Mouse (Mus musculus) small intestine, adult 2 months (tissue): Measurements from ENCODE around the gene Apoc2. TPM values are rescaled to one million over a fixed set of nuclear protein-coding genes. Genes with fewer than 3 reads are reported as not detected.

Experiments used
- H3K27ac ChIP-seq: fragments of 200-500 bp; 2 replicates; pipeline ENCODE4 v1.5.1; 2012; ENCODE audit warnings: low read depth, low read length, control low read depth, inconsistent platforms; ENCODE audit not compliant: insufficient read depth
- H3K27me3 ChIP-seq: fragments of 200-500 bp; 2 replicates; pipeline ENCODE4 v1.6.1; 2012; ENCODE audit warnings: mild to moderate bottlenecking, moderate library complexity, low read length, inconsistent platforms; ENCODE audit not compliant: control insufficient read depth, insufficient read depth
- H3K36me3 ChIP-seq: fragments of 200-500 bp; 2 replicates; pipeline ENCODE4 v1.6.1; 2012; ENCODE audit warnings: mild to moderate bottlenecking, low read length, control low read depth, inconsistent platforms; ENCODE audit not compliant: control insufficient read depth, insufficient read depth
- H3K4me1 ChIP-seq: fragments of 200-500 bp; 2 replicates; pipeline ENCODE4 v1.6.1; 2012; ENCODE audit warnings: low read length, inconsistent platforms, mixed read lengths; ENCODE audit not compliant: control insufficient read depth, insufficient read depth, insufficient read length
- H3K4me3 ChIP-seq: fragments of 200-500 bp; 2 replicates; pipeline ENCODE4 v1.5.1; 2012; ENCODE audit warnings: low read depth, mild to moderate bottlenecking, control low read depth, inconsistent platforms, low read length, moderate library complexity
- CTCF ChIP-seq: fragments of 200-500 bp; IDR thresholded peaks from 2 replicates; pipeline ENCODE4 v1.5.1; 2012; ENCODE audit warnings: low read depth, mild to moderate bottlenecking, control low read depth, inconsistent platforms, low read length, moderate library complexity, mixed read lengths; ENCODE audit not compliant: insufficient replicate concordance, insufficient read length; ENCODE audit errors: extremely low read depth
- POLR2A ChIP-seq: fragments of 200-500 bp; IDR thresholded peaks from 2 replicates; pipeline ENCODE4 v1.6.1; 2012; ENCODE audit warnings: low read depth, mild to moderate bottlenecking, control low read depth, inconsistent platforms, low read length, moderate library complexity
- WGBS: fragments of 180-500 bp; shearing (Covaris S2); methylation state at CpG from one replicate; pipeline ENCODE4 v1.1.7; 2018; 5-methylcytosine and 5-hydroxymethylcytosine counted together
- polyA plus RNA-seq: library from polyadenylated mRNA; depleted of rRNA; stranded (reverse); fragments of >200 nt; gene quantifications from 2 replicates; pipeline ENCODE4 v1.2.3, GENCODE M21; 2012; rRNA removed

Gene Apoc2
- polyA plus RNA-seq, 1 experiment: 1,337 TPM

DNA sequence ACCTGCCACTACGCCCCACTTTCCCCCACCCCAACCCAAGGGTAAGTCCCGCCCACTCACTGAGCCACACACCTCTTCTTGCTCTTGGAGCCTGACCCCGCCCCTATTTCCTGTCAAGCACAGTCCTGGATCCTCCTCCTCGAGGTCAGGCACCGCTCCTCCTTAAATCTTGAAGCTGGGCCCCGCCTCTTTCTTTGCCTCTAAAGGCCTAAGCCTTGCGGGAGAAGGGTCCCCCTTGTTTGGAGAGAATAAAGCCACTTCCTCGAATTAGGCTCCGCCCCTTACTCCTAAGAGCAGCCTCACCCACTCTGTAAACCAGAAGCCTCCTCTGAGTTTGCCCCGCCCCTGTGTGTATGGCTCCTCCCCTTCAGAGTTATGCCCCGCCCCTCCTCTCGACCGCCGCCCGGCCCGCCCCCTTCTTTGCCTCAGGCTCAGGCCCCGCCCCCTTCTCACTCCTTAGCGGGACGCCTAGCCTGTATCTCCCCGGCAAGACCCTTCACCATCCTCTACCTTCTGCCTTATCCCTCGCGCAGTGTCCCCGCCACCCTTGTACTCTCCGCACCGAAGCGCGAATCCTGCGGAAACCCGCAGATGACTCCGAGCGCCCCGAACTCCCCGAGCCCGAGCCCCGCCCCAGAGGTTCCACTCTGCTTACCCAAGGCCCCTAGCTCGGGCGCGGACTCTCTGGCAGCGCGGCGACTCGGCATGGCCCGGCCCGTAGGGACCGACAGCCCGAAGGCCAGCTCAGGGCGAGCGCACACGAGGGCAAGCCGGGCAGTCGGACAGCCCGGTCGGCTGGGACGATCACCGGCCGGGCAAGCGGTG, 49.0 kb downstream of the Apoc2 start:
- Histone ChIP-seq H3K27ac (peak overlapping the region; percentile 93), H3K4me1 (peaks cover 17% of the 10 kb centered on the region), H3K36me3 (peaks cover 14% of the 10 kb centered on the region), H3K27me3 (no peaks in the 10 kb centered on the region), H3K4me3 (peak overlapping the region; percentile 90)
- TF ChIP-seq CTCF (no peak), POLR2A (no peak; the same call in 1 of the 2 replicates)
- under 1% methylated on average over 57 of the region's 57 CpGs for WGBS

DNA sequence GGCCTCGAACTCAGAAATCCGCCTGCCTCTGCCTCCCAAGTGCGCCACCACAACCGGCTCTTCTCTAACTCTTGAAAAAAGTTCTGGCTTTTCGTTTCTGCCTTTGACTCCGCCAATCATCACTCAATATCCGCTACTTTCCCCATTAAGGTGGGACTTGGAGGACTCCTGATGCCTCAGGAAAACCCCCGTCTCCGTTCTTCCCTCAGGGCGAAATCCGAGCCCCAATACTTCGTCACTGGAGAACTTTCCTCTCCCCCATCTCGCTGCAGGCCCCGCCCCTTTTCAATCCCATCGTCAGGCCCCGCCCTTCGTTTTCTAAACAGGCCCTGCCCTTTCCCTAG, 49.6 kb downstream of the Apoc2 start:
- peak overlapping the region; percentile 90 for H3K4me3 ChIP-seq
- WGBS: 6% methylated on average over 17 of the region's 17 CpGs
- peaks cover 8% of the 10 kb centered on the region for H3K36me3 ChIP-seq
- peak overlapping the region; percentile 86 for H3K27ac ChIP-seq
- TF ChIP-seq POLR2A (peak; percentile 53), CTCF (no peak)
- H3K27me3 ChIP-seq: no peaks in the 10 kb centered on the region
- peaks cover 20% of the 10 kb centered on the region for H3K4me1 ChIP-seq

DNA sequence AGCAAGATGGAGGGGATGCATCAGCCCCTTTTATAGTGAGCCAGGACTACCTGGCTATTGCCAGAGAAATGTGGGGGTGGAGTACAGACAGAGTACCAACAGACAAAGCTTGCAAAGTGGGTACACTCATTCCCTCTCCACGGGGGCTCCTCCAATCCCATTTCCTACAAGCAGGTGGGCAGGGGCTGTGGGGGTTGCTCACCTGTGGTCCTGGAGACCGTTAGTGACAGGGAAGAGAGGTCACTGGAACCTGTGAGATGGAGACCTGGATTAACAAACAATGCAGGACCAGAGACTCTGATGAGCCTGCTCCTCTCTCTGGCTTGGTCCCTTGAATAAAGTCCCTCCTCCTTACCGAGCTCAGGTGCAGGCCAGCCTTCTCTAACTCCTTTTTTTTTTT, 50.0 kb downstream of the Apoc2 start:
- H3K27me3 ChIP-seq: no peaks in the 10 kb centered on the region
- TF ChIP-seq POLR2A (no peak), CTCF (no peak)
- peak overlapping the region; percentile 86 for H3K27ac ChIP-seq
- peaks cover 24% of the 10 kb centered on the region for H3K4me1 ChIP-seq
- H3K4me3 ChIP-seq: peak overlapping the region; percentile 90
- peaks cover 4% of the 10 kb centered on the region; the same call in 1 of the 2 replicates for H3K36me3 ChIP-seq
- 43% methylated on average over 3 of the region's 3 CpGs for WGBS

DNA sequence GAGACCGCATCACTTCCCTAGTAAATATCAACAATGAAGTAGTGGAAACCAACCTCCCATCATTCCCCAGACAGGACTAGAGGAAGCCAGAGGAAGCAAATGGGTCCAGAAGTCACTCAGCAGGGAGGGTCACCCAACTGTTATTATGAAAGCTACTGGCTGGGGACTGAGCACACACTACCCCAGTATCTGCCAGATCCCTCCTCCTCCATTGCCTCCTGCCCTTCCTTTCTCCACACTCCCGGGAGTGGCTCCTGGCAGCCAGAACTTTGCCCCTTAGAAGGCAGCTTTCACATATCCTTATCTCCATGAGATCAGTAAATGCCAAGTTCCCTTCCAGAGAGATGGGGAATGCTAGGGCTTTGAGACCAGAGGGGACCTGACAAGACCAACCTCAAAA, 54.3 kb downstream of the Apoc2 start:
- TF ChIP-seq CTCF: no peak
- TF ChIP-seq POLR2A: no peak
- 13% methylated on average over 2 of the region's 2 CpGs for WGBS
- peak overlapping the region; percentile 98 for H3K27ac ChIP-seq

DNA sequence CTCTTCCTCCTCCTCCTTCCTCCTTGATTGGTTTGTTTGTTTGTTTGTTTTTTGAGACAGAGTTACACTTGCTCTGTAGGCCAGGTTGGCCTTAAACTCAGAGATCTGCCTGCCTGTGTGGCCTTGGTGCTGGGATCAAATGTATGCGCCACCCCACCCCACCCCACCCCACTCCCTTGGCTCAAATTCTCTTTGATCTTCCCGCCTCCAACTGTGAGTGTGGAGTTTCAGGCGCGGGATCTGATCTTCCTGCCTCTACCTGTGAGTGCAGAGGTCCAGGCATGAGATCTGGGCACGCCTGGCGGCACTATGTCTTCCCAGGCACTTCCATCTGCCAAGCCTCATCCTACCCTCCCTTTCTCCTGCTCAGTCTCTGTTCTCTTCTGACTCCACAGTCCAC, 55.5 kb downstream of the Apoc2 start:
- 26% methylated on average over 6 of the region's 6 CpGs for WGBS
- H3K27ac ChIP-seq: peak overlapping the region; percentile 98
- peak overlapping the region; percentile 41; the same call in 1 of the 2 replicates for H3K4me3 ChIP-seq
- no peaks in the 10 kb centered on the region for H3K27me3 ChIP-seq
- H3K36me3 ChIP-seq: peaks cover 18% of the 10 kb centered on the region
- TF ChIP-seq CTCF (no peak), POLR2A (no peak)
- H3K4me1 ChIP-seq: peaks cover 31% of the 10 kb centered on the region

More for the DNA sequence above, 54.3 kb downstream of the Apoc2 start:
- Histone ChIP-seq H3K4me3 (peak overlapping the region; percentile 41), H3K4me1 (peaks cover 31% of the 10 kb centered on the region), H3K27me3 (no peaks in the 10 kb centered on the region), H3K36me3 (peaks cover 9% of the 10 kb centered on the region)

Other genes with a start within 250 kb of the Apoc2 start
- 11.6 and 27.4 TPM in 2 replicates for gene Mark4, start 219.1 kb downstream of the Apoc2 start, polyA plus RNA-seq
- gene Exoc3l2, start 214.6 kb downstream of the Apoc2 start, polyA plus RNA-seq: 6.5 and 12.0 TPM in 2 replicates
- 11.9 and 24.9 TPM in 2 replicates for gene Bloc1s3, start 169.6 kb downstream of the Apoc2 start, polyA plus RNA-seq
- gene Trappc6a, start 169.5 kb downstream of the Apoc2 start, polyA plus RNA-seq: 56.3 and 120 TPM in 2 replicates
- gene Nkpd1, start 160.1 kb downstream of the Apoc2 start, polyA plus RNA-seq: 0.23 and 0.43 TPM in 2 replicates
- gene Ppp1r37, start 114.9 kb downstream of the Apoc2 start, polyA plus RNA-seq: 57.9 and 115 TPM in 2 replicates
- gene Zfp296, start 100.7 kb downstream of the Apoc2 start, polyA plus RNA-seq: 3.0 and 3.7 TPM in 2 replicates
- gene Gemin7, start 100.3 kb downstream of the Apoc2 start, polyA plus RNA-seq: 85.5 and 146 TPM in 2 replicates
- gene Clasrp, start 73.5 kb downstream of the Apoc2 start, polyA plus RNA-seq: 91.6 and 184 TPM in 2 replicates
- gene Relb, start 48.5 kb downstream of the Apoc2 start, polyA plus RNA-seq: 47.2 and 144 TPM in 2 replicates
- 70.5 and 141 TPM in 2 replicates for gene Clptm1, start 12.9 kb downstream of the Apoc2 start, polyA plus RNA-seq
- gene Gm44805, start 3.5 kb upstream of the Apoc2 start, polyA plus RNA-seq: 0.37 and 0.69 TPM in 2 replicates
- gene Apoc4, start 3.5 kb upstream of the Apoc2 start, polyA plus RNA-seq: 0.33 and 1.4 TPM in 2 replicates
- not detected in 2 replicates for gene Apoc1, start 14.7 kb upstream of the Apoc2 start, polyA plus RNA-seq
- gene Apoe, start 21.2 kb upstream of the Apoc2 start, polyA plus RNA-seq: 591 and 688 TPM in 2 replicates
- gene Tomm40, start 37.5 kb upstream of the Apoc2 start, polyA plus RNA-seq: 62.8 and 72.9 TPM in 2 replicates
- gene Nectin2, start 72.5 kb upstream of the Apoc2 start, polyA plus RNA-seq: 128 and 208 TPM in 2 replicates
- gene Bcam, start 93.1 kb upstream of the Apoc2 start, polyA plus RNA-seq: 18.6 and 20.3 TPM in 2 replicates
- 56.7 and 145 TPM in 2 replicates for gene Cblc, start 118.9 kb upstream of the Apoc2 start, polyA plus RNA-seq
- gene Bcl3, start 144.8 kb upstream of the Apoc2 start, polyA plus RNA-seq: 169 and 226 TPM in 2 replicates
- 0.13 TPM in 1 of 2 replicates, not detected in the other for gene Gm19345, start 174.1 kb upstream of the Apoc2 start, polyA plus RNA-seq
- gene Ceacam16, start 183.4 kb upstream of the Apoc2 start, polyA plus RNA-seq: 0.47 and 1.3 TPM in 2 replicates
- not detected in 2 replicates for gene Ceacam19, start 210.0 kb upstream of the Apoc2 start, polyA plus RNA-seq
- gene Pvr, start 243.2 kb upstream of the Apoc2 start, polyA plus RNA-seq: 5.7 and 14.3 TPM in 2 replicates